Mouse (Mus musculus): ENCODE data around the gene Auh. TPM values are rescaled to one million over a fixed set of nuclear protein-coding genes. Genes with fewer than 3 reads are reported as not detected.

Auh gene
- total and polyA plus RNA-seq, 3 experiments: 68.5 to 191 (median 74.1) TPM

GRCm38 (mm10) chr13:52792242-52792844 lies 137.1 kb downstream of the Auh start:
- peak overlapping the region; percentile 23; the same call in 1 of the 2 replicates for H3K27ac ChIP-seq (ENCODE audit: insufficient read depth, low read depth)
- TF ChIP-seq PAX5 (IDR thresholded peaks at IDR 0.05; ENCODE audit: low read length): no peak
- no peak for TF ChIP-seq USF1 (IDR thresholded peaks at IDR 0.05; ENCODE audit: low read depth, low read length)
- TF ChIP-seq UBTF (IDR thresholded peaks at IDR 0.05; ENCODE audit: low read depth, low read length): no peak
- TF ChIP-seq CTCF (conservative IDR thresholded peaks at IDR 0.05 in 1 of 2, IDR thresholded peaks at IDR 0.05 in 1 of 2; ENCODE audit: low read depth in 2 of 2, low read length in 2 of 2): no peak
- TF ChIP-seq ZMIZ1 (IDR thresholded peaks at IDR 0.05; ENCODE audit: low read depth, low read length): no peak
- 0 out of 2 replicates have a peak, but pooled peaks have one; percentile 14 for TF ChIP-seq ETS1 (conservative IDR thresholded peaks at IDR 0.05; ENCODE audit: low read depth, low read length)
- no peak for TF ChIP-seq ZNF384 (IDR thresholded peaks at IDR 0.05; ENCODE audit: low read depth, low read length)
- TF ChIP-seq RAD21 (IDR thresholded peaks at IDR 0.05; ENCODE audit: low read depth, low read length): no peak
- no peak for TF ChIP-seq RCOR1 (conservative IDR thresholded peaks at IDR 0.05; ENCODE audit: low read depth, low read length)
- TF ChIP-seq CHD1 (IDR thresholded peaks at IDR 0.05; ENCODE audit: low read depth, low read length): no peak
- TF ChIP-seq HCFC1 (IDR thresholded peaks at IDR 0.05; ENCODE audit: low read depth, low read length): peak; percentile 31; the same call in 1 of the 2 replicates
- peak; percentile 73 for TF ChIP-seq IRF4 (IDR thresholded peaks at IDR 0.05; ENCODE audit: low read depth, low read length)
- TF ChIP-seq BHLHE40 (IDR thresholded peaks at IDR 0.05; ENCODE audit: low read depth, low read length): peak; percentile 37; the same call in 1 of the 2 replicates
- TF ChIP-seq JUND (conservative IDR thresholded peaks at IDR 0.05; ENCODE audit: low read depth, low read length): no peak; the same call in 1 of the 2 replicates
- no peak for TF ChIP-seq NRF1 (IDR thresholded peaks at IDR 0.05; ENCODE audit: low read depth, low read length)
- TF ChIP-seq TBP (conservative IDR thresholded peaks at IDR 0.05; ENCODE audit: low read depth, low read length): peak; percentile 44; the same call in 1 of the 2 replicates
- TF ChIP-seq MAX (IDR thresholded peaks at IDR 0.05; ENCODE audit: low read length): no peak
- TF ChIP-seq MAFK (IDR thresholded peaks at IDR 0.05; ENCODE audit: insufficient replicate concordance, low read length): no peak
- TF ChIP-seq JUN (IDR thresholded peaks at IDR 0.05; ENCODE audit: insufficient read depth, low read depth, low read length): no peak
- TF ChIP-seq TCF12 (IDR thresholded peaks at IDR 0.05; ENCODE audit: low read depth, low read length): peak; percentile 17; the same call in 1 of the 2 replicates
- 0 out of 2 replicates have a peak, but pooled peaks have one; percentile 14 for TF ChIP-seq MAZ (IDR thresholded peaks at IDR 0.05; ENCODE audit: low read depth, low read length)
- no peak for TF ChIP-seq SMC3 (IDR thresholded peaks at IDR 0.05; ENCODE audit: low read depth, low read length)
- TF ChIP-seq E2F4 (IDR thresholded peaks at IDR 0.05; ENCODE audit: insufficient replicate concordance, low read depth, low read length): no peak
- TF ChIP-seq POLR2A (IDR thresholded peaks at IDR 0.05; ENCODE audit: low read depth, low read length): 0 out of 2 replicates have a peak, but pooled peaks have one; percentile 29
- no peak for TF ChIP-seq USF2 (conservative IDR thresholded peaks at IDR 0.05; ENCODE audit: low read depth, low read length)
- TF ChIP-seq GABPA (IDR thresholded peaks at IDR 0.05; ENCODE audit: insufficient replicate concordance, low read depth, low read length): no peak
- TF ChIP-seq EP300 (IDR thresholded peaks at IDR 0.05; ENCODE audit: low read length): peak; percentile 65
- TF ChIP-seq ZC3H11A (IDR thresholded peaks at IDR 0.05; ENCODE audit: low read depth, low read length): no peak
- TF ChIP-seq POLR2AphosphoS2 (IDR thresholded peaks at IDR 0.05; ENCODE audit: low read depth, low read length): no peak
- no peak for TF ChIP-seq MXI1 (IDR thresholded peaks at IDR 0.05; ENCODE audit: low read depth, low read length)
- peak; percentile 61; the same call in 1 of the 2 replicates for TF ChIP-seq MEF2A (IDR thresholded peaks at IDR 0.05; ENCODE audit: borderline replicate concordance, low read depth, low read length)
- no peak; the same call in 1 of the 2 replicates for TF ChIP-seq NELFE (IDR thresholded peaks at IDR 0.05; ENCODE audit: low read depth, low read length)
- no peak for TF ChIP-seq ZKSCAN1 (IDR thresholded peaks at IDR 0.05; ENCODE audit: borderline replicate concordance, low read depth, low read length)
- peak; percentile 32; the same call in 1 of the 2 replicates for TF ChIP-seq SIN3A (IDR thresholded peaks at IDR 0.05; ENCODE audit: low read length)
- no peak for TF ChIP-seq CHD2 (IDR thresholded peaks at IDR 0.05; ENCODE audit: low read length)
- TF ChIP-seq KAT2A (IDR thresholded peaks at IDR 0.05; ENCODE audit: insufficient replicate concordance, low read length): no peak
- TF ChIP-seq ELF1 (IDR thresholded peaks at IDR 0.05; ENCODE audit: low read depth, low read length): peak; percentile 63
- TF ChIP-seq MYC (IDR thresholded peaks at IDR 0.05; ENCODE audit: low read depth, low read length): peak; percentile 36; the same call in 1 of the 2 replicates
- H3K27me3 ChIP-seq (replicated peaks): peaks cover 3% of the 10 kb centered on the region
- H3K79me2 ChIP-seq (replicated peaks; ENCODE audit: control insufficient read depth, extremely low read depth, insufficient read depth, poor library complexity, severe bottlenecking): no peaks in the 10 kb centered on the region
- H3K36me3 ChIP-seq (replicated peaks in 1 of 2; ENCODE audit: control insufficient read depth in 1 of 2, insufficient read depth in 1 of 2, low read length in 1 of 2): no peaks in the 10 kb centered on the region
- H3K9ac ChIP-seq (ENCODE audit: insufficient read depth, low read depth): no peak overlapping the region
- H3K4me3 ChIP-seq (replicated peaks in 1 of 3; ENCODE audit: low read depth in 2 of 3, low read length in 2 of 3, poor library complexity in 1 of 3): peak overlapping the region in 2 of 3 experiments; percentile 3 to 45
- H3K4me2 ChIP-seq (ENCODE audit: insufficient read depth, low read depth, poor library complexity, severe bottlenecking): peak overlapping the region; percentile 60; the same call in 1 of the 2 replicates
- no peaks in the 10 kb centered on the region for H3K9me3 ChIP-seq (replicated peaks; ENCODE audit: low read length)
- in situ Hi-C loops (cut with MboI; ENCODE audit: low pct_ligation_motif_present, low pct_unique_long_range_greater_than_20kb, low sequenced_read_pairs): loop anchor here (5.0 to 10.0 kb wide), 2 partner anchors 70 to 132 kb away; partner anchors contain the start of gene Auh
- H3K4me1 ChIP-seq (ENCODE audit: control insufficient read depth in 1 of 2, insufficient read depth in 2 of 2): peaks cover 21 to 59% of the 10 kb centered on the region in 2 experiments
- peak; percentile 90 for DNase-seq (ENCODE audit: extremely low read depth)
- dilution Hi-C loops (cut with MboI; ENCODE audit: extremely low pct_ligation_motif_present, extremely low pct_unique_long_range_greater_than_20kb, low sequenced_read_pairs): no loop called here
